ENCODE assay signal across 18 mouse cellular contexts in genomic region chr11:85621994-85622393, GRCm38 (mm10).
DNase-seq lines count a peak whose midpoint lies in the region; ATAC-seq and TF ChIP-seq lines count a peak whose summit lies in the region.
"Had no signal": no experiment of that assay in that cellular context is flagged by ENCODE, and none has a peak within 500 bp of the region (broad histone marks: within the 10 kb centered on the region; RNA-seq: fewer than 3 reads in every experiment).

No protein-coding gene starts in this region.

- TF ChIP-seq EP300 in lung, postnatal 0 days (IDR thresholded peaks at IDR 0.05): no peak

- WGBS in forebrain, postnatal 0 days: 50% methylated on average over 8 of the region's 8 CpGs
- 88% methylated on average over 8 of the region's 8 CpGs for whole genome bisulfite sequencing in forebrain, embryonic 13.5 days
- WGBS in lung, embryonic 16.5 days: 62% methylated on average over 8 of the region's 8 CpGs
- 76% methylated on average over 8 of the region's 8 CpGs for WGBS in lung, postnatal 0 days

- peaks cover 8% of the 10 kb centered on the region; the same call in 1 of the 2 replicates for H3K4me1 ChIP-seq in forebrain, postnatal 0 days (ENCODE audit: insufficient read depth)
- H3K4me1 ChIP-seq in forebrain, embryonic 13.5 days: peaks cover 7% of the 10 kb centered on the region; the same call in 1 of the 2 replicates
- peaks cover 7% of the 10 kb centered on the region; the same call in 1 of the 2 replicates for H3K4me1 ChIP-seq in lung, embryonic 16.5 days (replicated peaks; ENCODE audit: control insufficient read depth, insufficient read depth, low read length)
- no peaks in the 10 kb centered on the region; the same call in 1 of the 2 replicates for H3K4me1 ChIP-seq in lung, postnatal 0 days (ENCODE audit: insufficient read depth, low read depth, low read length)
- H3K4me1 ChIP-seq: limb, embryonic 15.5 days had no signal

- H3K9ac ChIP-seq in forebrain, postnatal 0 days: no peak overlapping the region
- no peak overlapping the region for H3K9ac ChIP-seq in forebrain, embryonic 13.5 days
- no peak overlapping the region for H3K9ac ChIP-seq in lung, embryonic 16.5 days (ENCODE audit: low read length)
- H3K9ac ChIP-seq in lung, postnatal 0 days (replicated peaks; ENCODE audit: low read depth): no peak overlapping the region
- H3K9ac ChIP-seq: heart, embryonic 13.5 days; limb, embryonic 15.5 days; liver, postnatal 0 days; midbrain, embryonic 15.5 days had no signal

- no peak overlapping the region for H3K4me3 ChIP-seq in forebrain, postnatal 0 days (ENCODE audit: low read depth, low read length)
- H3K4me3 ChIP-seq in forebrain, embryonic 13.5 days: no peak overlapping the region
- H3K4me3 ChIP-seq in lung, embryonic 16.5 days (ENCODE audit: low read length): no peak overlapping the region
- no peak overlapping the region for H3K4me3 ChIP-seq in lung, postnatal 0 days (ENCODE audit: low read depth, low read length)
- H3K4me3 ChIP-seq: heart, embryonic 13.5 days; limb, embryonic 15.5 days; midbrain, embryonic 15.5 days had no signal

- H3K4me2 ChIP-seq in forebrain, postnatal 0 days (ENCODE audit: low read depth): no peak overlapping the region
- no peak overlapping the region for H3K4me2 ChIP-seq in forebrain, embryonic 13.5 days
- H3K4me2 ChIP-seq in lung, embryonic 16.5 days (ENCODE audit: low read depth, low read length): no peak overlapping the region
- H3K4me2 ChIP-seq in lung, postnatal 0 days (replicated peaks; ENCODE audit: low read depth, low read length): no peak overlapping the region
- H3K4me2 ChIP-seq: heart, embryonic 13.5 days; limb, embryonic 15.5 days; midbrain, embryonic 15.5 days had no signal

- H3K27me3 ChIP-seq in forebrain, postnatal 0 days (ENCODE audit: insufficient read depth, low read length): no peaks in the 10 kb centered on the region
- peaks cover 2% of the 10 kb centered on the region; the same call in 1 of the 2 replicates for H3K27me3 ChIP-seq in forebrain, embryonic 13.5 days
- H3K27me3 ChIP-seq in lung, embryonic 16.5 days (ENCODE audit: control insufficient read depth, insufficient read depth, low read depth, low read length): no peaks in the 10 kb centered on the region
- no peaks in the 10 kb centered on the region for H3K27me3 ChIP-seq in lung, postnatal 0 days (replicated peaks; ENCODE audit: insufficient read depth, low read length)
- H3K27me3 ChIP-seq: limb, embryonic 15.5 days; midbrain, embryonic 15.5 days had no signal

- no peak for DNase-seq in forebrain, postnatal 0 days
- no peak for DNase-seq in lung, postnatal 0 days (ENCODE audit: low spot score)
- peak; percentile 58 for DNase-seq in cerebellum, adult 8-10 months
- no peak for DNase-seq in B cell, adult 2 months
- no peak for DNase-seq in layer of hippocampus, adult 9-10 months (ENCODE audit: low spot score)
- DNase-seq: adrenal gland, postnatal 14 days; embryo, embryonic 11 days; gastrocnemius, postnatal 25 days; heart, postnatal 4 days; kidney, adult 8-10 months; kidney, postnatal 25 days; liver, postnatal 0 days; thymus, postnatal 36 days had no signal

- H3K36me3 ChIP-seq in forebrain, postnatal 0 days (ENCODE audit: insufficient read depth): no peaks in the 10 kb centered on the region
- no peaks in the 10 kb centered on the region for H3K36me3 ChIP-seq in forebrain, embryonic 13.5 days (ENCODE audit: poor library complexity, severe bottlenecking)
- no peaks in the 10 kb centered on the region for H3K36me3 ChIP-seq in lung, embryonic 16.5 days (ENCODE audit: control insufficient read depth, insufficient read depth, low read length)
- H3K36me3 ChIP-seq in lung, postnatal 0 days (ENCODE audit: insufficient read depth, low read length): no peaks in the 10 kb centered on the region
- H3K36me3 ChIP-seq: heart, embryonic 13.5 days; limb, embryonic 15.5 days; midbrain, embryonic 15.5 days had no signal

- ATAC-seq in forebrain, postnatal 0 days: peak; percentile 45
- ATAC-seq in forebrain, embryonic 13.5 days: no peak
- ATAC-seq in lung, embryonic 16.5 days (ENCODE audit: low read depth): peak; percentile 65
- ATAC-seq in lung, postnatal 0 days: no peak
- ATAC-seq: liver, postnatal 0 days; midbrain, embryonic 15.5 days had no signal

- TF ChIP-seq CTCF in forebrain, postnatal 0 days (IDR thresholded peaks at IDR 0.05; ENCODE audit: low read depth): no peak
- no peak for TF ChIP-seq CTCF in lung, postnatal 0 days (IDR thresholded peaks at IDR 0.05)

- no peaks in the 10 kb centered on the region for H3K9me3 ChIP-seq in forebrain, postnatal 0 days (ENCODE audit: low read length)
- no peaks in the 10 kb centered on the region for H3K9me3 ChIP-seq in forebrain, embryonic 13.5 days (replicated peaks)
- H3K9me3 ChIP-seq in lung, embryonic 16.5 days (ENCODE audit: control insufficient read depth, low read length): no peaks in the 10 kb centered on the region
- no peaks in the 10 kb centered on the region for H3K9me3 ChIP-seq in lung, postnatal 0 days (ENCODE audit: low read length)
- H3K9me3 ChIP-seq: heart, embryonic 13.5 days; limb, embryonic 15.5 days; midbrain, embryonic 15.5 days had no signal

- H3K27ac ChIP-seq in forebrain, postnatal 0 days (ENCODE audit: low read depth, low read length): no peak overlapping the region
- H3K27ac ChIP-seq in forebrain, embryonic 13.5 days: no peak overlapping the region
- 0 out of 2 replicates have a peak overlapping the region, but pooled peaks have one; percentile 13 for H3K27ac ChIP-seq in lung, embryonic 16.5 days (ENCODE audit: low read length)
- no peak overlapping the region for H3K27ac ChIP-seq in lung, postnatal 0 days (ENCODE audit: low read length)
- H3K27ac ChIP-seq: heart, embryonic 13.5 days; limb, embryonic 15.5 days; midbrain, embryonic 15.5 days had no signal

Comparison
In these comparisons a context has a peak if more than half of its experiments do, and no peak if none do; other contexts are left out.
1. ATAC-seq: peak in forebrain, postnatal 0 days (single experiment) and lung, embryonic 16.5 days (single experiment); none in forebrain, embryonic 13.5 days (single experiment) and lung, postnatal 0 days (single experiment).